Mouse (Mus musculus) midbrain, embryonic 13.5 days (tissue): ENCODE data around the gene Gcg. TPM values are rescaled to one million over a fixed set of nuclear protein-coding genes. Genes with fewer than 3 reads are reported as not detected.
A peak's percentile ranks its signal among the peaks of the same experiment; 100 is the strongest.

Source experiments
- ATAC-seq: fragments of 200-750 bp; cut with Nextera tagmentation; 2 replicates; pipeline ENCODE4 v1.8.0; 2017; ENCODE audit warnings: mild to moderate bottlenecking, moderate TSS enrichment, moderate library complexity
- H3K27ac ChIP-seq: fragments of 300-500 bp; sonication (generic); 2 replicates; pipeline ENCODE4 v1.5.1; 2015; ENCODE audit warnings: inconsistent platforms, mild to moderate bottlenecking, moderate library complexity
- H3K27me3 ChIP-seq: fragments of 300-500 bp; sonication (generic); 2 replicates; pipeline ENCODE4 v1.6.1; 2015; ENCODE audit warnings: mild to moderate bottlenecking, inconsistent platforms
- H3K36me3 ChIP-seq: fragments of 300-500 bp; sonication (generic); 2 replicates; pipeline ENCODE4 v1.6.1; 2015; ENCODE audit warnings: mild to moderate bottlenecking, inconsistent platforms
- H3K4me1 ChIP-seq: fragments of 300-500 bp; sonication (generic); replicated peaks from 2 replicates; pipeline ENCODE4 v1.6.1; 2015; ENCODE audit warnings: inconsistent platforms
- H3K4me2 ChIP-seq: fragments of 300-500 bp; sonication (generic); replicated peaks from 2 replicates; pipeline ENCODE4 v1.6.1; 2015; ENCODE audit warnings: moderate library complexity, mild to moderate bottlenecking, inconsistent platforms
- H3K4me3 ChIP-seq: fragments of 300-500 bp; sonication (generic); replicated peaks from 2 replicates; pipeline ENCODE4 v1.5.1; 2015; ENCODE audit warnings: mild to moderate bottlenecking, inconsistent platforms
- H3K9ac ChIP-seq: fragments of 300-500 bp; sonication (generic); replicated peaks from 2 replicates; pipeline ENCODE4 v1.6.1; 2015; ENCODE audit warnings: mild to moderate bottlenecking, inconsistent platforms
- H3K9me3 ChIP-seq: fragments of 300-500 bp; sonication (generic); 2 replicates; pipeline ENCODE4 v1.6.1; 2016; ENCODE audit warnings: mild to moderate bottlenecking, inconsistent platforms
- WGBS: fragments of 180-500 bp; shearing (Covaris S2); methylation state at CpG from one replicate; pipeline ENCODE4 v1.1.7; 2015; 5-methylcytosine and 5-hydroxymethylcytosine counted together
- polyA plus RNA-seq: library from polyadenylated mRNA; unstranded; fragments of >200 nt; fragmentation: Nextera tagmentation; extraction: Ambion mirVana; gene quantifications from 2 replicates; pipeline ENCODE4 v1.2.1, GENCODE M21; 2015

The Gcg gene
- polyA plus RNA-seq, 1 experiment from 2014 or later, result 1.1 TPM

- Histone ChIP-seq H3K4me2 (no peak overlapping the region), H3K27me3 (no peaks in the 10 kb centered on the region), H3K4me1 (no peaks in the 10 kb centered on the region), H3K36me3 (no peaks in the 10 kb centered on the region), H3K4me3 (no peak overlapping the region), H3K9me3 (no peaks in the 10 kb centered on the region), H3K9ac (no peak overlapping the region), H3K27ac (no peak overlapping the region)
- 74% methylated on average over 5 of the region's 5 CpGs for WGBS
- no peak for ATAC-seq
Measured at GRCm38 (mm10) chr2:62497333-62498002, 14.0 kb upstream of the Gcg start.

GRCm38 (mm10) chr2:62495407-62495806 lies 12.0 kb upstream of the Gcg start:
- no peak for ATAC-seq
- H3K9me3 ChIP-seq, result no peaks in the 10 kb centered on the region
- H3K27ac ChIP-seq, result no peak overlapping the region
- H3K4me1 ChIP-seq, result no peaks in the 10 kb centered on the region
- 81% methylated on average over 4 of the region's 4 CpGs for WGBS
- no peak overlapping the region for H3K4me2 ChIP-seq
- no peak overlapping the region for H3K9ac ChIP-seq
- no peaks in the 10 kb centered on the region for H3K27me3 ChIP-seq
- no peak overlapping the region for H3K4me3 ChIP-seq
- no peaks in the 10 kb centered on the region for H3K36me3 ChIP-seq

DNA sequence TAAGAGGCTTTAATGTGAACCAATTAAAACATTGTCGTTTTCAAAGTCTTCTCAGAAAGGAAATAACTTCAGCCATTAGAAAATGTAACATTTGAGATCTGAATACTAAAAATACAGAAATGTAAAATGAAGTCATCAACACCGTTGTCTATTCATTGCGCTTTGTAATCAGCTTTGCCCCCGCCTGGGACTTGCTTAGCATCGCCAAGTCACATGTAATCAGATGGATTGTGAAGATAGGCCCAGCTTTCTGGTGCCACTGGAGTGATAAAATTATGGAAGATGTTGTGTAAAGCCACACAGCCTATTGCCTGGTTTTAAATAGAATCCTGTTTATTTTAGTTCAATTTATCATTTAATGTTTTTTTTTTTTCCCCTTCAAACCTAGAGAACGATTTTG lies 6.4 kb upstream of the Gcg start:
- no peak for ATAC-seq
- H3K4me2 ChIP-seq, result no peak overlapping the region
- H3K9ac ChIP-seq, result no peak overlapping the region
- WGBS, result 89% methylated on average over 6 of the region's 6 CpGs
- no peaks in the 10 kb centered on the region for H3K4me1 ChIP-seq
- no peaks in the 10 kb centered on the region for H3K9me3 ChIP-seq
- no peak overlapping the region for H3K27ac ChIP-seq
- no peaks in the 10 kb centered on the region for H3K36me3 ChIP-seq
- no peaks in the 10 kb centered on the region for H3K27me3 ChIP-seq
- H3K4me3 ChIP-seq, result no peak overlapping the region

DNA sequence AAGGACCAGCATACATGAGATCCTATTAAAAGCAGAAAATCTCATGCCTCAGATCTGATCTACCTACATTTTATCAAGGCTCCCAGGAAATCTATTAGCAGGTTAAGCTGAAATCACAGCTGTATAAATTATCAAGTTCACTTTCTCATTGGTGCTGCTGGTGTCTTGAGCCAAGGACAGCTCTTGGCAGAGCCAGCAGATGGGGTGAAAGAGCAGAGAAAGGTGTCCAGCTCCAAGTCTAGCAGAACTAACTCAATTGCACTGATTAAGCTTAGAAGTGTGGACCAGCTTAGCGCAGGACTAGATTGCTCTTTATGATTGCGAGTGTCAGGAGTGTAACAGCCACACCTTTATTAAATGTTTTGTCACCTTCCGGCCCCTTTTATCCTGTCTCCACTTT lies 1.5 kb upstream of the Gcg start:
- H3K36me3 ChIP-seq, result no peaks in the 10 kb centered on the region
- no peaks in the 10 kb centered on the region for H3K9me3 ChIP-seq
- H3K4me1 ChIP-seq, result no peaks in the 10 kb centered on the region
- H3K4me3 ChIP-seq, result no peak overlapping the region
- no peaks in the 10 kb centered on the region for H3K27me3 ChIP-seq
- H3K27ac ChIP-seq, result no peak overlapping the region
- no peak overlapping the region for H3K4me2 ChIP-seq
- WGBS, result 84% methylated on average over 3 of the region's 3 CpGs
- no peak overlapping the region for H3K9ac ChIP-seq
- ATAC-seq, result no peak

GRCm38 (mm10) chr2:62480285-62481198 lies 2.9 kb downstream of the Gcg start:
- Histone ChIP-seq H3K36me3 (no peaks in the 10 kb centered on the region), H3K27ac (peak overlapping the region; percentile 30; the same call in 1 of the 2 replicates), H3K4me3 (no peak overlapping the region), H3K9ac (no peak overlapping the region), H3K4me2 (no peak overlapping the region), H3K9me3 (no peaks in the 10 kb centered on the region), H3K4me1 (no peaks in the 10 kb centered on the region), H3K27me3 (no peaks in the 10 kb centered on the region)
- 64% methylated on average over 9 of the region's 9 CpGs for WGBS
- ATAC-seq, result peak; percentile 92

- Histone ChIP-seq H3K4me1 (no peaks in the 10 kb centered on the region), H3K27me3 (no peaks in the 10 kb centered on the region), H3K9ac (no peak overlapping the region), H3K4me2 (no peak overlapping the region), H3K9me3 (no peaks in the 10 kb centered on the region), H3K4me3 (no peak overlapping the region), H3K27ac (no peak overlapping the region), H3K36me3 (no peaks in the 10 kb centered on the region)
- ATAC-seq, result no peak
- whole genome bisulfite sequencing, result 82% methylated on average over 9 of the region's 9 CpGs
Measured at GRCm38 (mm10) chr2:62469551-62469950, 13.9 kb downstream of the Gcg start.

- 91% methylated on average over 2 of the region's 2 CpGs for WGBS
- ATAC-seq, result no peak
Measured at GRCm38 (mm10) chr2:62463287-62463686, 20.2 kb downstream of the Gcg start.

GRCm38 (mm10) chr2:62462174-62462573 lies 21.3 kb downstream of the Gcg start:
- H3K27me3 ChIP-seq, result no peaks in the 10 kb centered on the region
- no peak overlapping the region for H3K4me3 ChIP-seq
- H3K4me2 ChIP-seq, result no peak overlapping the region
- H3K4me1 ChIP-seq, result no peaks in the 10 kb centered on the region
- no peak overlapping the region for H3K27ac ChIP-seq
- no peaks in the 10 kb centered on the region for H3K9me3 ChIP-seq
- no peak for ATAC-seq
- no peak overlapping the region for H3K9ac ChIP-seq
- H3K36me3 ChIP-seq, result no peaks in the 10 kb centered on the region
- 83% methylated on average over 2 of the region's 2 CpGs for WGBS

More at GRCm38 (mm10) chr2:62463287-62463686, 20.2 kb downstream of the Gcg start:
- no peak overlapping the region for H3K9ac ChIP-seq
- no peak overlapping the region for H3K4me2 ChIP-seq
- H3K4me3 ChIP-seq, result no peak overlapping the region
- H3K27ac ChIP-seq, result no peak overlapping the region
- no peaks in the 10 kb centered on the region for H3K36me3 ChIP-seq
- H3K4me1 ChIP-seq, result no peaks in the 10 kb centered on the region
- no peaks in the 10 kb centered on the region for H3K27me3 ChIP-seq
- no peaks in the 10 kb centered on the region for H3K9me3 ChIP-seq

- no peaks in the 10 kb centered on the region for H3K27me3 ChIP-seq
- no peak for ATAC-seq
- no peaks in the 10 kb centered on the region for H3K4me1 ChIP-seq
- H3K9me3 ChIP-seq, result no peaks in the 10 kb centered on the region
- no peaks in the 10 kb centered on the region for H3K36me3 ChIP-seq
- H3K4me2 ChIP-seq, result no peak overlapping the region
- H3K4me3 ChIP-seq, result no peak overlapping the region
- no peak overlapping the region for H3K27ac ChIP-seq
- WGBS, result 91% methylated on average over 12 of the region's 12 CpGs
- no peak overlapping the region for H3K9ac ChIP-seq
Measured at GRCm38 (mm10) chr2:62460815-62461450, 22.5 kb downstream of the Gcg start.

- WGBS, result 88% methylated on average over 7 of the region's 7 CpGs
- H3K27me3 ChIP-seq, result no peaks in the 10 kb centered on the region
- H3K9ac ChIP-seq, result no peak overlapping the region
- H3K4me3 ChIP-seq, result no peak overlapping the region
- H3K27ac ChIP-seq, result no peak overlapping the region
- no peak overlapping the region for H3K4me2 ChIP-seq
- ATAC-seq, result no peak
- no peaks in the 10 kb centered on the region for H3K4me1 ChIP-seq
- H3K9me3 ChIP-seq, result no peaks in the 10 kb centered on the region
- no peaks in the 10 kb centered on the region for H3K36me3 ChIP-seq
Measured at GRCm38 (mm10) chr2:62460231-62460710, 23.2 kb downstream of the Gcg start.

DNA sequence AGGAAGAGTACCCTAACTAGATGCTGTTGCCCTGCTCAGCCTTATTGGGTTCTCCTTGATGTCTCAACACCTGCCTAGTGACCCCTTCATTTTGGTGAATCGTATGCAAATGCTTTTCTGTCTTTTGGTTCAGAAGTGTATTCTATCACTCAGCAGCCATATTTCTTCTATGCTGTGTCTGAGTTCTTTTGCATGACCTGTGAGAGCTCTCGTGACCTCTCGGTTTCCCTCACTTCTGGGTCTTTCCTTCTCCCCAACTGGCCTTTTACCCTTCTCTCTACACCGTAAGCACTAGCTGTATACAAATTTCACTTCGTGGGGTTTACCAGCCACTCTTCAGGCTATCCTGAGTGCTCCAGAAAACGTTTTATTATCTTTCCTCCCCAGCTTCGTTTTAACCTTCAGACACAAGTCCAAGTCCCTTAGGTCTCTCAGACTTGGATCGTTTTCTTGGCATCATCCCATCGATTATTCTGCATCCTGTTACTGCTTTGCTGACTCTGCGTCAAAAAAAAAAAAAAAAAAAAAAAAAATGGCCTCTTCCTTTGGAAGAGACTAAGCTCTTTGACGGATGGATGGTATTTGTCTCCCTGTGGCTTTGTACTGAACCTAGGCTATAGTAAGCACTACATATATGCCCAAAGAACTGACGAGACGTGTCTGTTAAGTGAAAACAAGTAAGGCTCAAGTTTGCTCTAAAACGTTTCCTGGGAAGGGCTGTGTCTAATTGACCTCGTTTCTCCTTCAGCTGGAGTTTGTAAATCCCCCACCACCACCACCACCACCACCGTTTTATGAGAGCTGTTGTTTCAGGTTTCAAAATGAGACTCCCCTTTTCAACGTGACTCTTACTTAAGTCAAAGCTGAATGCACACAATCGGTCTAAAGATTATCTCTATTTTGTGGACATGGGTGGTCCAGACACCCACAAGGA lies 23.9 kb downstream of the Gcg start:
- 72% methylated on average over 18 of the region's 18 CpGs for WGBS
- no peaks in the 10 kb centered on the region for H3K9me3 ChIP-seq
- no peak overlapping the region for H3K4me3 ChIP-seq
- H3K36me3 ChIP-seq, result no peaks in the 10 kb centered on the region
- no peak overlapping the region for H3K4me2 ChIP-seq
- H3K27ac ChIP-seq, result no peak overlapping the region
- no peaks in the 10 kb centered on the region for H3K27me3 ChIP-seq
- ATAC-seq, result 0 out of 2 replicates have a peak, but pooled peaks have one; percentile 12
- H3K4me1 ChIP-seq, result no peaks in the 10 kb centered on the region
- no peak overlapping the region for H3K9ac ChIP-seq
